Mouse (Mus musculus) limb, embryonic 15.5 days (tissue): ENCODE data around the gene Rsl1d1. TPM values are rescaled to one million over a fixed set of nuclear protein-coding genes. Genes with fewer than 3 reads are reported as not detected.
"Not testable (repeated sequence)": the region's sequence is repeated elsewhere in the genome, so short reads cannot be mapped to it uniquely, and the experiment has no call there.

Experiments used
- ATAC-seq: fragments of 200-750 bp; cut with Nextera tagmentation; 2 replicates; pipeline ENCODE4 v1.8.0; 2017; ENCODE audit warnings: low read depth, moderate TSS enrichment; ENCODE audit not compliant: insufficient number of reproducible peaks, low FRiP score, low TSS enrichment
- H3K27ac ChIP-seq: fragments of 300-500 bp; sonication (generic); 2 replicates; pipeline ENCODE4 v1.5.1; 2015; ENCODE audit warnings: moderate library complexity, mild to moderate bottlenecking, inconsistent platforms
- H3K27me3 ChIP-seq: fragments of 300-500 bp; sonication (generic); 2 replicates; pipeline ENCODE4 v1.6.1; 2015; ENCODE audit warnings: inconsistent platforms
- H3K36me3 ChIP-seq: fragments of 300-500 bp; sonication (generic); 2 replicates; pipeline ENCODE4 v1.6.1; 2015; ENCODE audit warnings: inconsistent platforms
- H3K4me1 ChIP-seq: fragments of 300-500 bp; sonication (generic); 2 replicates; pipeline ENCODE4 v1.6.1; 2015; ENCODE audit warnings: inconsistent platforms
- H3K4me2 ChIP-seq: fragments of 300-500 bp; sonication (generic); 2 replicates; pipeline ENCODE4 v1.6.1; 2015; ENCODE audit warnings: mild to moderate bottlenecking, inconsistent platforms
- H3K4me3 ChIP-seq: fragments of 300-500 bp; sonication (generic); 2 replicates; pipeline ENCODE4 v1.5.1; 2015; ENCODE audit warnings: mild to moderate bottlenecking, inconsistent platforms
- H3K9ac ChIP-seq: fragments of 300-500 bp; sonication (generic); 2 replicates; pipeline ENCODE4 v1.6.1; 2015; ENCODE audit warnings: inconsistent platforms
- H3K9me3 ChIP-seq: fragments of 300-500 bp; sonication (generic); 2 replicates; pipeline ENCODE4 v1.6.1; 2016; ENCODE audit warnings: inconsistent platforms
- WGBS: fragments of 180-500 bp; shearing (Covaris S2); methylation state at CpG from one replicate; pipeline ENCODE4 v1.1.7; 2015; 5-methylcytosine and 5-hydroxymethylcytosine counted together
- polyA plus RNA-seq: library from polyadenylated mRNA; unstranded; fragments of >200 nt; fragmentation: Nextera tagmentation; extraction: Ambion mirVana; gene quantifications from 2 replicates; pipeline ENCODE4 v1.2.1, GENCODE M21; 2015

The Rsl1d1 gene
- polyA plus RNA-seq, 1 experiment from 2014 or later: 160 TPM

- H3K4me2 ChIP-seq: no peak overlapping the region
- no peaks in the 10 kb centered on the region for H3K27me3 ChIP-seq
- peaks cover 29% of the 10 kb centered on the region for H3K36me3 ChIP-seq
- H3K9me3 ChIP-seq: no peaks in the 10 kb centered on the region
- 77% methylated on average over 7 of the region's 7 CpGs for WGBS
- no peaks in the 10 kb centered on the region for H3K4me1 ChIP-seq
- no peak overlapping the region for H3K4me3 ChIP-seq
- no peak overlapping the region for H3K9ac ChIP-seq
- ATAC-seq: no peak
- no peak overlapping the region for H3K27ac ChIP-seq
Observed at GRCm38 (mm10) chr16:11190150-11190549, 13.0 kb downstream of the Rsl1d1 start.

- no peak overlapping the region for H3K9ac ChIP-seq
- no peak overlapping the region for H3K4me2 ChIP-seq
- H3K4me1 ChIP-seq: peaks cover 9% of the 10 kb centered on the region
- no peak overlapping the region for H3K4me3 ChIP-seq
- no peak for ATAC-seq
- no peak overlapping the region for H3K27ac ChIP-seq
- no peaks in the 10 kb centered on the region for H3K27me3 ChIP-seq
- H3K36me3 ChIP-seq: no peaks in the 10 kb centered on the region
- H3K9me3 ChIP-seq: no peaks in the 10 kb centered on the region
- WGBS: 65% methylated on average over 2 of the region's 2 CpGs
Observed at GRCm38 (mm10) chr16:11177404-11177803, 25.7 kb downstream of the Rsl1d1 start.

GRCm38 (mm10) chr16:11176884-11177244 is 26.3 kb downstream of the Rsl1d1 start:
- Histone ChIP-seq H3K27me3 (no peaks in the 10 kb centered on the region), H3K36me3 (no peaks in the 10 kb centered on the region), H3K9me3 (no peaks in the 10 kb centered on the region), H3K4me2 (peak overlapping the region; percentile 64), H3K9ac (peak overlapping the region; percentile 80), H3K4me3 (peak overlapping the region; percentile 95), H3K27ac (peak overlapping the region; percentile 93), H3K4me1 (peaks cover 12% of the 10 kb centered on the region)
- ATAC-seq: no peak
- WGBS: 6% methylated on average over 4 of the region's 4 CpGs

GRCm38 (mm10) chr16:11176208-11176883 is 26.8 kb downstream of the Rsl1d1 start, which contains the start of gene Zc3h7a:
TSS of gene Zc3h7a (minus strand) at chr16:11176393.
- under 1% methylated on average over 57 of the region's 57 CpGs for WGBS
- H3K9me3 ChIP-seq: no peaks in the 10 kb centered on the region

DNA sequence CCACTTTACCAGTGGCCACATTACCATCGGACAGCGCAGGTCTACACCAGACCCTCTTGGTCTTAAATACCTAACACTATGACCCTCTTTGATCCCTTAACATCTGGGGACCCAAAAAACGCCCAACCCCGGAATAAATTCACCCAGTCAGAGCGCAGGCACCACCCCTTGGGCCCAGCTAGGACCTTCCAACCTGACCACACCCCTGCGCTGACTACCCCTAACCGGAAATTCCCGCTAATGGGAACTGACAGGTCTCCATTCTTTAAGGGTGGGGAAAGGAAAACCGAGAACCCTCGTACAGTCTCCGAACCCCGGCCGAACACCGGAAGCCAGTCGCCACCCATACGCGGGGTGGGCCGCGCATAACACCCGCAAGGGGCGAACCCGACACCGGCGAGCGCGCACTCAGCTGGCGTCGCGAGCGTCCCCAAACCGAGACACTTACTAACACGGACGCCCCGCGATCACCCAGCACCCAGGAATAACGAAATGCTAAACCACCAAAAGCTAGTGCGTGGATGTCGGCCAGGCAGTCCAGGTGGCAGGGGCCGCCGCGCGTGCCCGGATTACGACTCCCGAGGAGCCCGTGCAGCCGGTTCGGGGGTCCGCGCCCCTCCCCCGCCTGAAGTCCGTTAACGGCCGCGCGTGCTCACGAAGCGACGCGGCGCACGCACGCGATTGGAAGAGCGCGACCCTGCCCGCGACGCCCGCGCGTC is 27.5 kb downstream of the Rsl1d1 start:
- Histone ChIP-seq H3K27me3 (no peaks in the 10 kb centered on the region), H3K36me3 (no peaks in the 10 kb centered on the region), H3K4me2 (peak overlapping the region; percentile 64), H3K9ac (peak overlapping the region; percentile 80), H3K27ac (peak overlapping the region; percentile 93), H3K9me3 (no peaks in the 10 kb centered on the region), H3K4me1 (peaks cover 16% of the 10 kb centered on the region), H3K4me3 (peak overlapping the region; percentile 95)
- WGBS: under 1% methylated on average over 72 of the region's 72 CpGs
- peak; percentile 59 for ATAC-seq

More at GRCm38 (mm10) chr16:11176208-11176883, 26.8 kb downstream of the Rsl1d1 start, which contains the start of gene Zc3h7a:
- peaks cover 16% of the 10 kb centered on the region for H3K4me1 ChIP-seq
- H3K9ac ChIP-seq: peak within 1 kb of the TSS; percentile 80
- H3K36me3 ChIP-seq: no peaks in the 10 kb centered on the region
- no peaks in the 10 kb centered on the region for H3K27me3 ChIP-seq
- peak within 1 kb of the TSS; percentile 95 for H3K4me3 ChIP-seq
- peak within 1 kb of the TSS; percentile 93 for H3K27ac ChIP-seq
- peak; percentile 88 for ATAC-seq
- peak within 1 kb of the TSS; percentile 64 for H3K4me2 ChIP-seq

DNA sequence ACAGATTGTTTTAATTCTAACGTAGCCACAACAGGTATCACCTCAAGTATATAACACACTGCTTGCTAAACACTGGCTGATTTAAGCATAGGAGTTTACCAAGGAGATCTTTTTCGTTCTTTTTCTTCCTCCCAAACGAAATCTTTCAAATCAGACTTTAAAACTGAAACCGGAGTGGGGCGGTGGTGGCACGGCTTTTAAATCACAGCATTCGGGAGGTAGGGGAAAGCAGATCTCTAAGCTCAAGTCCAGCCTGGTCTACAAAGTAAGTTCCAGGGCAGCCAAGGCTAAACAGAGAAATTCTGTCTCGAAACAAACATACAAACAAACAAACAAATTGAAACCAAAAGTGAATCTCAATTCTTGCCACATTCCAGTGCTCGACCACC is 28.0 kb downstream of the Rsl1d1 start:
- H3K36me3 ChIP-seq: no peaks in the 10 kb centered on the region
- no peaks in the 10 kb centered on the region for H3K27me3 ChIP-seq
- peaks cover 16% of the 10 kb centered on the region for H3K4me1 ChIP-seq
- H3K27ac ChIP-seq: peak overlapping the region; percentile 93
- peak overlapping the region; percentile 64 for H3K4me2 ChIP-seq
- H3K4me3 ChIP-seq: peak overlapping the region; percentile 95
- peak overlapping the region; percentile 80; the same call in 1 of the 2 replicates for H3K9ac ChIP-seq
- ATAC-seq: no peak
- H3K9me3 ChIP-seq: no peaks in the 10 kb centered on the region
- WGBS: 4% methylated on average over 9 of the region's 9 CpGs

DNA sequence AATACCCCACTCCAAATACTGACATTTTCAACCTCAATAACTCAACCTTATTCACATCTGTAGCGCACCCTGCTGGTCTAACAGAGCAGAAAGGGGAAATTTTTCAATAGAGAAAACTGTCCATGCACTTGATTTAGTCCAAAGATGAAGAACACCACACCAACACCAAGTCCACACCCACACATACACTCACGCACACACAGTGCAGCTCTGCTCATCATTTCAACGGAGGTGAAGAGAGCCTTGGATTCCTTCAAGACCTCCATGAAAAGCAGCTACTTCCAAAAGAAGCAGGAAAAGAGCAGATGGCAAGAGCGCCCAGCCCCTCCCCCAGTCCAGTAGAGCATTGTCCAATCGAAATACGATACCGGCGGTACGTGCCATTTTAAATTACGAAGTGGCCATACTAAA is 28.5 kb downstream of the Rsl1d1 start:
- 7% methylated on average over 10 of the region's 10 CpGs for WGBS
- H3K9ac ChIP-seq: no peak overlapping the region
- H3K4me3 ChIP-seq: peak overlapping the region; percentile 95
- peaks cover 16% of the 10 kb centered on the region for H3K4me1 ChIP-seq
- peak overlapping the region; percentile 64 for H3K4me2 ChIP-seq
- H3K27me3 ChIP-seq: no peaks in the 10 kb centered on the region
- H3K9me3 ChIP-seq: no peaks in the 10 kb centered on the region
- no peaks in the 10 kb centered on the region for H3K36me3 ChIP-seq
- peak overlapping the region; percentile 93 for H3K27ac ChIP-seq
- no peak for ATAC-seq

DNA sequence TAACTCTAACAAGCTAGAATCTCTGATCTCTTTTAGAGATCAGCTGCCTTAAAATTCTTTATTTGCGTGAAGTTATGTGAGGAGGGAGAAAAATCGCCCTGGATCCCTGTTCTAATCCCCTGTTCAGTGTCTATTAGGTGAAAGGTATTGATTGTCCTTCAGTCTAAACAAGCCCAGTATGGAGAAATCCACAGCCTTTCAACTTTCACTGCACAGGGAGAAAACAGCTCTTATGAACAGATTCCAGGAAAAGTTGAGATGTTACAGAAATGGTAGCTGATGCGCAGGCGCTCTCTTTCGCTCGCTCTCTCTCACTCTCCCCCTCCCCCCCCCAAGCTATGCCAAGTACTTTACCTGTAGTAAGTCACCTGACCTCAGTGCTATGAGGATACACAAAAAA is 31.5 kb downstream of the Rsl1d1 start:
- Histone ChIP-seq H3K27ac (no peak overlapping the region), H3K4me3 (no peak overlapping the region), H3K27me3 (no peaks in the 10 kb centered on the region), H3K9me3 (no peaks in the 10 kb centered on the region), H3K4me2 (no peak overlapping the region), H3K4me1 (peaks cover 12% of the 10 kb centered on the region), H3K36me3 (no peaks in the 10 kb centered on the region), H3K9ac (no peak overlapping the region)
- no peak for ATAC-seq
- WGBS: 89% methylated on average over 6 of the region's 6 CpGs

DNA sequence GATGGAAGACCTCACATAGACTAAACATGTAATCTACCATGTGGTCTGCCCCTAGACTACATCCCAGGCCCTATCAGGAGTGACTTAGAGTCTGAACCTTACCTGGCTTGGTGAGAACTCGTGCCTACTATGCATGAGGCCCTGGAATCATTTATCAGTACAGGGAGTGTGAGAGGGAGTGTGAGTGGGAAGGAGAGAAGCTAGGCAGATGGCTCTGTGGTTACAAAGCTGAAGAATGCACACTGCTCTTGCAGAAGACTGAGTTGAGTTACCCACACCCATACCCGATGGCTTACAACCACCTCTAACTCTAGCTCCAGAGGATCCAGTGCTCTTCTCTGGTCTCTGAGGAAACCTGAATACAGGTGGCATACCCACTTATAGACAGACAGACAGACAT is 36.7 kb downstream of the Rsl1d1 start:
- no peak overlapping the region for H3K27ac ChIP-seq
- H3K36me3 ChIP-seq: peaks cover 20% of the 10 kb centered on the region
- 79% methylated on average over 2 of the region's 2 CpGs for WGBS
- no peak overlapping the region for H3K9ac ChIP-seq
- H3K4me1 ChIP-seq: peaks cover 6% of the 10 kb centered on the region
- no peaks in the 10 kb centered on the region for H3K27me3 ChIP-seq
- no peaks in the 10 kb centered on the region for H3K9me3 ChIP-seq
- H3K4me2 ChIP-seq: no peak overlapping the region
- no peak for ATAC-seq
- H3K4me3 ChIP-seq: no peak overlapping the region

DNA sequence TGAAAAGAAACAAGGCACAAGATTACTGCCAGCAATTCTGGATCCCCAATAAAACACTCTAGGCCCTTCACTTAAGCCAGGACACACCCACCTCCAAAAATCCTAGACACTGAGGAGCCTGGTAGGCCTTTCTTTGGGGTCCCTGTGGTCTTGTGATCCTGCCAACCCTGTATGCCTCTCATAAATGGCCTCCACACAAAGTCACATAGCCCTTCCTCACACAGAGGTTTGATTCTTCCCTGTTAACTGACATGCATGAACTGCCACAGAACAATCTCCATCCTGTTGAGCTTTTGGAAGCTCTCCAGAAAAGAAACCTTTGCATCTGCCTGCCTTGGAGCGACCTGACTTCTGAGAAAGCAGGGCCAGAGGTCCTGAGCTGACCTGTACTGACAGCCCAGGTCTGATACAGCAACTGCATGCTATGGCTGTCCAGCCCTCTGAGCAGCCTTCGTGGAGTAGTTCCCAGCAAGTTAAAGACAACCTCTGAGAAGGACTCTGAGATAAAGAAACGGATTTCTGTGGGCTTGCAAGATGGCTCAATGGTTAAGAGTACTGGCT is 38.4 kb downstream of the Rsl1d1 start:
- 0 out of 2 replicates have a peak, but pooled peaks have one; percentile 30 for ATAC-seq

DNA sequence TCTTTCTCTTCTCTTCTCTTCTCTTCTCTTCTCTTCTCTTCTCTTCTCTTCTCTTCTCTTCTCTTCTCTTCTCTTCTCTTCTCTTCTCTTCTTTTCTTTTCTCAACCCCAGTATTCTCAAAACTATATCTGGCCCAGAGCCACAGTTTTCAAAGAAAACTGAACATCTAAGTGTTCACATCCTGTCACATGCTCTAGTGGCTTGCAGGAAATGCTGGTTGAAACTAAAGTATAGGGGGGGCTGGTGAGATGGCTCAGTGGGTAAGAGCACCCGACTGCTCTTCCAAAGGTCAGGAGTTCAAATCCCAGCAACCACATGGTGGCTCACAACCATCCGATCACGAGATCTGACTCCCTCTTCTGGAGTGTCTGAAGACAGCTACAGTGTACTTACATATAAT is 45.4 kb downstream of the Rsl1d1 start:
- WGBS: 69% methylated on average over 2 of the region's 3 CpGs
- H3K9ac ChIP-seq, H3K27me3 ChIP-seq, H3K9me3 ChIP-seq, H3K27ac ChIP-seq, H3K4me2 ChIP-seq, ATAC-seq, H3K4me3 ChIP-seq, H3K4me1 ChIP-seq: not testable (repeated sequence)
- peaks cover 74% of the 10 kb centered on the region for H3K36me3 ChIP-seq

More for the DNA sequence above, 38.4 kb downstream of the Rsl1d1 start:
- peaks cover 6% of the 10 kb centered on the region for H3K4me1 ChIP-seq
- H3K27ac ChIP-seq: peak overlapping the region; percentile 69
- WGBS: 75% methylated on average over 3 of the region's 3 CpGs
- H3K36me3 ChIP-seq: peaks cover 27% of the 10 kb centered on the region
- H3K4me2 ChIP-seq: no peak overlapping the region
- H3K9ac ChIP-seq: no peak overlapping the region
- H3K9me3 ChIP-seq: no peaks in the 10 kb centered on the region
- no peak overlapping the region for H3K4me3 ChIP-seq
- H3K27me3 ChIP-seq: no peaks in the 10 kb centered on the region

GRCm38 (mm10) chr16:11154500-11154899 is 48.6 kb downstream of the Rsl1d1 start:
- H3K27me3 ChIP-seq: no peaks in the 10 kb centered on the region
- H3K4me3 ChIP-seq: no peak overlapping the region
- no peak overlapping the region for H3K4me2 ChIP-seq
- no peak overlapping the region for H3K27ac ChIP-seq
- ATAC-seq: no peak
- H3K9ac ChIP-seq: no peak overlapping the region
- H3K36me3 ChIP-seq: peaks cover 69% of the 10 kb centered on the region
- no peaks in the 10 kb centered on the region for H3K4me1 ChIP-seq
- no peaks in the 10 kb centered on the region for H3K9me3 ChIP-seq
